Mouse (Mus musculus) small intestine, adult 2 months (tissue): ENCODE results near the gene Mxi1.

ENCODE experiments used
- CTCF ChIP-seq: fragments of 200-500 bp; IDR thresholded peaks from 2 replicates; pipeline ENCODE4 v1.5.1; 2012; ENCODE audit warnings: low read depth, mild to moderate bottlenecking, control low read depth, inconsistent platforms, low read length, moderate library complexity, mixed read lengths; ENCODE audit not compliant: insufficient replicate concordance, insufficient read length; ENCODE audit errors: extremely low read depth
- POLR2A ChIP-seq: fragments of 200-500 bp; IDR thresholded peaks from 2 replicates; pipeline ENCODE4 v1.6.1; 2012; ENCODE audit warnings: low read depth, mild to moderate bottlenecking, control low read depth, inconsistent platforms, low read length, moderate library complexity

GRCm38 (mm10) chr19:53345766-53346165 lies 35.4 kb downstream of the Mxi1 start:
- no peak for TF ChIP-seq POLR2A
- no peak for TF ChIP-seq CTCF
